Mouse (Mus musculus) spleen, postnatal 10 days (tissue): ENCODE results near the gene Gm28051.

Source experiments
- DNase-seq, 2 experiments: peaks; one replicate each; pipeline ENCODE4 v3.0.0; 2021 to 2022; ENCODE audit warnings: low spot score in 2 of 2

Gm28051 gene

DNA sequence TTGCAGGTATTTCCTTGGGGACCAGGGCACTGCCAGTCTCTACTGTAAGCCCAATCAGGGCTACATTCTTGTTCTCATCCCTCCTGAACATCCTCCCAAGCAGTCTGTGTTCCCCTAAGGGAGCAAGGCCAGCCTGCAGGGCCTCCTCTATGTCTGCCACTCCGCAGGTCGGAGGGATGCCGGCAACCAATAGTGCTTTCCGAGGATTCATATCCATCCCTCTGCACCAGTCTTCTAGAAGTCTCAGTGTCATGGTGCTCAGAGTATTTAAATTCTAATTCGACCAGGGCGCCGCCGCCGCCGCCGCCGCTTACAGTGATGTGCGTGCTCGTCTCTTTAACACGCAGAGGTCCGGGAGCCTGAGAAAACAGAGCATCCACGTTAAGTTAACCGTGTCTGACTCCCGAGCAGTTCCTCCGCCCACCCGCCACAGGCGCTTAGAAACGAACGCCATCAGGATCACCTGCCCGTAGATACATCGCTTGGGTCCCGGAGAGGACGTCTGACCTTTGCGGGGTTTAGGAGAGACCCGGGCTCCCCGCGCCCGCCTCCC, 14.5 kb downstream of the Gm28051 start:
- no peak for DNase-seq

DNA sequence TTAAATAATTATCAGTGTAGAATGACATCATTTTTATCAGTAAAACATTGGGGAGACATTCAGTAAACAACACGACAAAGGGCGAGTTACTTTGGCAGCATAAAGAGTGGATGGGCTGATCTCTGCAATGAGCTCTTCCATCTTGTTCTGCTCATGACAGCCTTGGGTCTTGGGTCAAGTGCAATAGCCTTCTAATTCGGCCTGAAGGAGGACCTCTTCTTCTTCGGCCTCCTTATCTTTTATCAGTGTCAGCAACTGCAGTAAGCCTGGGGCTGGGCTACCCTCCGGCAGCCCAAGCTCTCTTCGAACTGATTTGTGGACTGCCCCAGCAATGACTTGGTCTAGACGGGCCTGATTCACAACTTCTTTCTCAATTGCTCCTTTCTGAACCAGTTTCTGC, 15.5 kb downstream of the Gm28051 start:
- no peak for DNase-seq

DNA sequence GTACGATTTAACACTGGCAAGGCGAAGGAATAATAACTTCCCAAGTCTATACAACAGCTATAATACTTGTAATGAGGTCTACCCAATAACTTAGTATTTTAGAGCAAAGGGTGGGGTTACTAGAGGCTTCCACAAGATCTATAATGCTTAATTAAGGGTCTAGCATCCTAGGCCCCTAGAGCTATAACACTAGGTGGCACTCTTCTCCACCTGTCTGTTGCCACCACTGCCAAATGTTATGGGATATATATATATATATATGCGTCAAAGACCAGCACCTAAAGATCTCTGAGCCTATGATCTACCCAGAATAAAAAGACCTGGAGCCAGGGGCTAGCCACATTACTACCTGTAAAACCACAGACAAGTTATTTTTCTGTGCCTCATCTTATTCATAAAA, 17.3 kb downstream of the Gm28051 start:
- DNase-seq: no peak

DNA sequence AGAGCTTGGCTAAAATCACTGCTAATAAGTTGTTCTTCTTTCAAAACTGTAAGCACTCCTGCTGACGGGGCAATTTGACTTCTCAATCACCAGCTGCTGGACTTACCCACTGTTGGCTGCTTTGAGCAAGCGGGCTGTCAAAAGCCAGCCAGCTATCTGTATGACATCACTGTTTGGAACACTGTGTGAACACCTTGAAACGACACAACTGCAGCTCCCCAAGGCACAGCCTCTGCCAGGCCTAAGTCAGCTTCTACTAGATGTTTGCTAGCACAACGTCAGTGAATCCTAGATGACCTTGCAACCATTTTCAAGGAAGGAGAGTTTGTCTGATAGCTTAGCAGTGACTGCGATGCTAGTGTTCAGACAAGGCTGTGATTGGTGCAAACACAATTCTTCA, 18.5 kb downstream of the Gm28051 start:
- no peak for DNase-seq

DNA sequence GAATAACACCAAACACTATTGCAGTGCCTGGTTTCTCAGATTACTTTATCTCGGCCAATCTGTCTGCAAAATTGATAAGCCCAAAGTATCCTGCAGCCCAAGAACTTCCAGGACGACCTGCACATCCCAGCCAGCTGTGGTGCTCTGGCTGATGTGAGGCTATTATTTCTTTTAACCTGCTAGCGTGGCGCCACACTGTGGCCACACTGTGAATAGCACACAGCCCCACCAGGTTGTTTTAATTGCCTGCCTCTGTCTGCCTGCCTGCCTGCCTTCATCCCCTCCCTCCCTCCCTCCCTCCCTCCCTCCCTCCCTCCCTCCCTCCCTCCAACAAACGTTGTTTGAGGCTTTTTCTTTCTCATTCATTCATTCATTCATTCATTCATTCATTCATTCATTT, 24.2 kb downstream of the Gm28051 start:
- peak; percentile 47 to 82 for DNase-seq

DNA sequence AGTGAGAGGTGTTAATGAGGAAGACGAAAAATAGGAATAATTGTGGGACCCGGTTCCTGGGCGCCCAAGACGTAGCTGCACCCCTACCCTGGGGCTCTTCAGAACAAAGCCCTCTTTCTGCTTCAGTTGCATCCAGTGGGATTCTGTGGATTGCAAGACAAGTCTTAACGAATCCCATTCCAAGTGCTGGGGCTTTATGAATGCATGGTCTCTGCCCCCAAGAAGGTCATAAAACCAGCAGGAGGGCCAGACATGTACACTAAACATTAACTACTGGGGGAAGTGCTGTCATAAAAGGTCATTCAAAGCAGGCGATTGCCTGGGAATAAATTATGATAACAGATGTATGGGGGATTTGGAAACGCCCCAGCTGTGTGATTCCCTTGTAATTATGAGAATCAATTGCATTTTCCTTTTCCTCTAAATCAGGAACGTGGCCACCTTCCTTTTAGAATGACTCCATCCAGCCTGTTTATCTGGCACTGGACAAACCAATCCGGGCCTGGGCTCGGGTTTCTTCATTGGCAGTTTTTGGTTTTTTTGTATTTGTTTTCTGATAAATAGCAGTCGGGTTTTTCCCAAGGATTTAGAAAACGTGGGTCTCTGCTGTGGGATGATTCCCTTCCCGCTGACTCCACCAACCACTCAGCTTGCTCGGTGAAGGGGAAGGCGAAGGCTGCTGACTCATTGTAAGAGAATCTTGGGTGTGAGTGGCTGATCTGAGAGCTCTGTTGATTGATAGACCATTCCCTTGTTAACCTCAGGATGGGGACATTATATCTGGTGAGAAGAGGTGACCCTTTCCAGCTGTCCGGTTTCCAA, 26.6 kb downstream of the Gm28051 start:
- DNase-seq: no peak

- peak in 1 of 2 experiments; percentile 64 for DNase-seq
These were observed 27.4 kb downstream of the Gm28051 start for GRCm38 (mm10) chr12:102729855-102730797.

DNA sequence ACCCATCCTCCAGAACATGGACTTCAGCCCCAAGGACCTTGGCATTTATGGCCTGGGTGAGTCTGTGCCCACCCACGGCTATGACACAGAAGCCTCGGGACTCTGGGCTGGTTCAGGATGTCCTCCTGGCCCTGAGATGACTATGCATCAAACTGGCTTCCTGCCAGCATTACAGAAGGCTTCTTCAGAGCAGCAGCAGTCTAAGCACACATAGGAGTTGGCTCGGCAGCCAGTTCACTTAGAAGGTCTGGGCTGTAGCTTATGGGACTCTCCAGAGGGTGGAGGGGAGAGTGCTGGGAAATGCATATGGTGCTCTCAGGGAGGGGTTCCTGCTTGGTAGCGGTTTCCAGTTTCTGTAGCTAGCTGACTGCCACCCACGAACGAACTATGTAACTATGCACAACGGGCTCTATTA, 31.8 kb downstream of the Gm28051 start:
- no peak for DNase-seq

- DNase-seq: no peak
These were observed 32.4 kb downstream of the Gm28051 start for GRCm38 (mm10) chr12:102725146-102725545.

DNA sequence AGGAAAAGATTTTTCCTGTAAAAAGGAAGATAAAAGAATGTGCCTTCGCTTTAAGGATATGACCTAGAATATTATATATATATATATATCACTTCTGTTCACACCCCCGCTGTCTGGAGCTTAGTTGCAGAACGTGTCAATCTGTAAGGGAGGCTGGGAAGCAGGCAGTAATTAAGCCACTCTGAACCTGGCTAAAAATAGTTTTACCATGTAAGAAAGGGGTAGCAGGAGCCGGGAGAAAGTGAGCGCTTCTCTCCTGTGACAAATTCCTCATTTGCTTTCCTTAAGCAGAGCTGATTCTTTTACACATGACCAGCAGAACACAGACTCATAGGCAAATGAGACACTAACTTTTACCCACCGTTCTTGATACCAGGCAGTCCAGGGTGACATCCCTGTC, 33.7 kb downstream of the Gm28051 start:
- no peak for DNase-seq

GRCm38 (mm10) chr12:102722966-102723365, 34.6 kb downstream of the Gm28051 start:
- DNase-seq: no peak

DNA sequence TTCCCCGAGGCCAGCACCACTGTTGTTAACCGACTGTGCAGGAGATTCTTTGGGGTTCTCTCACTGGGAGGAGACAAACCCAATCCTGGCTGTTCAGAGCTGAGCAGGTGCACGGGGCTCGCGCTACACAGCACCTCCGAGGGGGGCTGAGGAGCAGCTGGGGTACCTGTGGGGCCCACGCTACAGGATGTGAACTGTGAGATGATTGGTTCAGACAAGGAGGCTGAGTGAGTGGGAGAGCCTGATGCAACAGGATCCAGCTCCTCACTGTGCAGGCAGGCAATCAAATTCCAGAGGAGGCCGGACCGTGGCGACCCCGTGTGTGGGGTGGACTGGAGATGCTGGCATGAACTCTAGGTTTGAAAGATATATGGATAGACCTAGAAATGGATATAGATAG, 35.1 kb downstream of the Gm28051 start:
- DNase-seq: no peak

DNA sequence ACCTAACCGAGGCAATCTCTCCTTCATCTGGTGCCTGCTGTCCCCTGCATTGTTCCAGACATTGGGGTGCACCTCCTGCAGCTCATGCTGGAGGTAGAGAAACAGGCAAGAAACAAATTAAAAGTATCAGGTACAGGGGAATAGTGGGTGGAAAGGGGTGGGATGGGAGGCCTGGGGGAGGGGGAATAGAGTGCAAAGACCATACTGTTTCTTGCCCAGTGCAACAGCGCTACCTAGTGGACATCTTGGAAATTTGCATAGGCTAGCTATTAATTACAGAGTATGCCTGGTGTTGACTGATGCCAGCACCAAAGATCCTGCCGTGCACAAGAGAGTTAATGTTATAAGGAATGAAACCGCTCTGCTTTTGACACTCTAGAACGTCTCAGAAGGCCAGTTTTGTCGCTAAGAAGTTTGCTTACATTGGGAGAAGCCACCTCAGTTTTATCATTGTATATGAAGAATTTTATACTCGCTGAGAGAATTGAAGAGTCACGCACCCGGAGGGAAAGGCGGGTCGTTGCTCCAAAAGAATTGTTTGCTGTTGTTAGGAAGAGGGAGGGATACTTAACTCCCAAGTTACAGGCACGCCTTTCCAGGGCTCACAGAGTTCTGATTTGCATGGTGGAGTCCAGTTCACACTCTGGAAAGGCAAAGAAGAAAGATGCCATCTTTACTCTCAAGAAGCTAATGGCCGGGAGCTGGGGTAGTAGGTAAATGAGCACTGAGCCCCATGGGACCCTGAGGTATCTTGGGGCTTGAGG, 37.8 kb downstream of the Gm28051 start:
- DNase-seq: peak in 1 of 2 experiments; percentile 57

DNA sequence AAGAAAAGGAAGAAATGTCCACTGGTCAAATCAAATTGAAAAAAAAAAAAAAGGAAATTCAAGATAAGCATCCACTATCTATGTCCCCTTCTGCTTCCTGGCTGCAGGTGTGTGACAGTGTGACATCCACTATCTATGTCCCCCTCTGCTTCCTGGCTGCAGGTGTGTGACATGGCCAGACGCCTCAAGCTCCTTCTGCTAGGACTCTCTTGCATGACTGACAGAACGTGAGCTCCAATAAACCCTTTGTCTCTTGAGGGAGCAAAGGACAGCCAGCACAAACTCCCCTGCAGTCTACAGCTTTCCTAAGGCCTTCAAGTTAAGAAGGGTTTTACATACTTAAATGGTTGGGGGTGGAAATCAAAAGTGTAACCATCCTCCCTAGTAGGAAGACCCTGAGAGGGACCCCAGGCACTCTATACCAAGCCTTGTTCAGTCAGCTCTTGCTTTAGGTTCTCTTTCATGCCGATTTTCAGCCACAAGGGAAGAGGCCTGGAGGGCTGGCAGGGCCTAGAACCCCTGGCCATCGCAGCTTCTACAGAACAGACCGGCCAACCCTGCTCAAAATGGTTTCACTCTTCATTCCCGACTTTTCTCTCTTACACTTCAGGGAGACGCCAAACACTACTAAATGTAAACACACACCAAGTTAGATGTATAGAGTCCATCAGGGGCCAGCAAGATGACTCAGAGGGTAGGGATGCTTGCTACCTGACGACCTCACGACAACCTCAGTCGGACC, 42.7 kb downstream of the Gm28051 start:
- no peak for DNase-seq

GRCm38 (mm10) chr12:102714116-102714515, 43.4 kb downstream of the Gm28051 start:
- no peak for DNase-seq

DNA sequence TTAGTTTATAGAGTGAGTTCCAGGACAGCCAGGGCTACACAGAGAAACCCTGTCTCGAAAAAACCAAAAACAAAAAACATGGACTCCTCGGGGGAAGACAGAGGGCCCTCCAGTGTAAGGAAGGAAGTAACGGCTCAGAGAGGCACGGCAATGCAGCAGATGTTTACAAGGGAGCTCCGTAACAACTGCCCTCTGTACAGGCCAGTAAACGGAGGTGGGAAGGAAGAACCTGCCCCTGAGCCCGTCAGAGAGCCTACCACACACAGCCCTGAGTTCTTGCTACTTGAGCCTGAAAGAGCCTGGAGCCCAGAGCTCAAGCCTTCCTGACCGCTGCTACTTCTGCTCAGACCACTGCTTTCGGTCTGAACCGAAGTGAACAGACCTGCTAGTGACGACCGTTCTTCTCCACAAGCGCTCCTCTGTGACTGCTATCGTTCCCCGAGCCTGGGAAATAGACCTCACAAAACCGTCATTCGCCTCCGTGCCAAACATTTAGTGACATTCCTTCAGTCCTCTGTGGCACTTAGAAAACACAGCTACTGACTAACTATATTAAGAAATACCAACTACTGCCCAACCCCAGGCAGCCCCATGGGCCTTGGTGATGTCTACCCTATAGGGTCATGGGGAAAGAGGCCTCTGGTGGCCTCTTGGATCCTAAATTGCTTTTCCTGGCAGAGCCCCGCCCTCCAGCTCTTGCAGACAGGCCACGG, 44.3 kb downstream of the Gm28051 start:
- no peak for DNase-seq

GRCm38 (mm10) chr12:102710851-102711375, 46.7 kb downstream of the Gm28051 start:
- DNase-seq: no peak

DNA sequence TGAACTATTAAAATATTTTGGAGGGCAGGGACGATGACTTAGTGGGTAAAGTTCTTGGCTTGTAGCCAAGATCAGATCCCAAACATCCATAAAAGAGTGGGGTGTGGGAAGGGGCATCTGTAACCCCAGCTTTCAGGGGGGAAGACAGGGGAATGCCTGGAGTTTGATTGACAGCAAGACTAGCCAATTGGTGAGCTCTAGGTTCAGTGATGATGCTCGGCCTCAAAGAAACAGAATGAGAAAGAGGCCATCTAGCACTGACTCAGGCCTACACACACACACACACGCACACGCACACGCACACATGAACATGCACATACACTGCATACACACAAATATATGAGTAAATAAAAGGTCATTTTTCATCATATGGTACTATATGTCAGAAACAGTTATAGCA, 47.7 kb downstream of the Gm28051 start:
- no peak for DNase-seq

GRCm38 (mm10) chr12:102708220-102708619, 49.3 kb downstream of the Gm28051 start:
- no peak for DNase-seq

- no peak for DNase-seq
These were observed 50.6 kb downstream of the Gm28051 start for GRCm38 (mm10) chr12:102706833-102707463.
